Mouse (Mus musculus) ES-E14 (cell line): Measurements from ENCODE around the gene Lpgat1. TPM values are rescaled to one million over a fixed set of nuclear protein-coding genes. Genes with fewer than 3 reads are reported as not detected.

ENCODE experiments used
- DNase-seq: peaks from one replicate; pipeline ENCODE4 v3.0.0-alpha.2; 2013; ENCODE audit warnings: low read depth, low spot score
- H3K27ac ChIP-seq: 2 replicates; pipeline ENCODE4 v1.5.1; 2012; ENCODE audit warnings: low read depth, mild to moderate bottlenecking, low read length, moderate library complexity, mixed read lengths; ENCODE audit not compliant: poor library complexity, insufficient read depth, severe bottlenecking
- H3K36me3 ChIP-seq: 2 replicates; pipeline ENCODE4 v1.6.1; 2012; ENCODE audit warnings: mild to moderate bottlenecking, low read length, moderate library complexity, mixed read lengths; ENCODE audit not compliant: control insufficient read depth, poor library complexity, insufficient read depth, severe bottlenecking
- H3K4me1 ChIP-seq, 2 experiments: fragments of 150-350 bp in 1 of 2; sonication (generic) in 1 of 2; 2 replicates each; pipeline ENCODE4 v1.6.1; 2012; ENCODE audit warnings: low read length in 2 of 2, mild to moderate bottlenecking in 1 of 2, mixed read lengths in 1 of 2; ENCODE audit not compliant: control insufficient read depth in 2 of 2, insufficient read depth in 2 of 2, poor library complexity in 1 of 2
- H3K4me3 ChIP-seq, 2 experiments: fragments of 150-350 bp in 1 of 2; sonication (generic) in 1 of 2; 2 replicates each; pipeline ENCODE4 v1.5.1; 2012; ENCODE audit warnings: low read length in 2 of 2, low read depth in 1 of 2, mild to moderate bottlenecking in 1 of 2, mixed read lengths in 1 of 2; ENCODE audit not compliant: insufficient read depth in 1 of 2, poor library complexity in 1 of 2, severe bottlenecking in 1 of 2
- H3K9ac ChIP-seq: 2 replicates; pipeline ENCODE4 v1.6.1; 2012; ENCODE audit warnings: low read depth, mild to moderate bottlenecking, low read length, mixed read lengths; ENCODE audit not compliant: poor library complexity, insufficient read depth, severe bottlenecking
- H3K9me3 ChIP-seq: fragments of 150-350 bp; sonication (generic); 2 replicates; pipeline ENCODE4 v1.6.1; 2012; ENCODE audit warnings: low read depth, mild to moderate bottlenecking, low read length; ENCODE audit not compliant: control insufficient read depth, insufficient read depth
- CHD2 ChIP-seq: IDR thresholded peaks from 2 replicates; pipeline ENCODE4 v1.6.1; 2014; ENCODE audit warnings: mild to moderate bottlenecking, low read depth, low read length, inconsistent platforms
- HCFC1 ChIP-seq: IDR thresholded peaks from 2 replicates; pipeline ENCODE4 v1.6.1; 2012; ENCODE audit warnings: low read length, inconsistent platforms, borderline replicate concordance; ENCODE audit not compliant: insufficient read depth
- MAFK ChIP-seq: IDR thresholded peaks from 2 replicates; pipeline ENCODE4 v1.6.1; 2014; ENCODE audit warnings: mild to moderate bottlenecking, low read depth, low read length, inconsistent platforms; ENCODE audit not compliant: insufficient read depth
- ZC3H11A ChIP-seq: IDR thresholded peaks from 2 replicates; pipeline ENCODE4 v1.6.1; 2012; ENCODE audit warnings: low read depth, mild to moderate bottlenecking, inconsistent platforms, low read length, borderline replicate concordance
- ZNF384 ChIP-seq: IDR thresholded peaks from 2 replicates; pipeline ENCODE4 v1.6.1; 2012; ENCODE audit warnings: low read depth, low read length, inconsistent platforms
- in situ Hi-C, 2 experiments: fragments of 600-800 bp; cut with MboI; formaldehyde crosslinking; loops; one replicate each; pipeline ENCODE4 v1.15.1; 2025; ENCODE audit warnings: low sequenced_read_pairs in 2 of 2, inconsistent platforms in 1 of 2; ENCODE audit not compliant: unreplicated experiment in 2 of 2
- total RNA-seq: library from RNA; depleted of rRNA; stranded (reverse); fragments of 300-350 nt; gene quantifications from 2 replicates; pipeline ENCODE4 v1.2.3, GENCODE M21; 2012

Gene Lpgat1
- total RNA-seq, 1 experiment: 20.7 TPM

GRCm38 (mm10) chr1:191687531-191687930, 30.1 kb upstream of the Lpgat1 start:
- no peak for TF ChIP-seq MAFK
- no peak for TF ChIP-seq CHD2
- no peak for TF ChIP-seq HCFC1
- no peak for TF ChIP-seq ZC3H11A
- TF ChIP-seq ZNF384: no peak
- Histone ChIP-seq H3K36me3 (no peaks in the 10 kb centered on the region), H3K4me1 (no peaks in the 10 kb centered on the region), H3K9me3 (no peaks in the 10 kb centered on the region), H3K9ac (no peak overlapping the region), H3K4me3 (no peak overlapping the region), H3K27ac (no peak overlapping the region)
- DNase-seq: no peak
- in situ Hi-C loops: no loop called here

GRCm38 (mm10) chr1:191693231-191693630, 24.4 kb upstream of the Lpgat1 start:
- TF ChIP-seq HCFC1 (no peak), ZC3H11A (no peak), ZNF384 (no peak), MAFK (no peak), CHD2 (no peak)
- in situ Hi-C loops: no loop called here
- Histone ChIP-seq H3K36me3 (no peaks in the 10 kb centered on the region), H3K4me1 (peaks cover 0 to 2% of the 10 kb centered on the region in 2 experiments; a peak in 1 of 4 replicates), H3K9me3 (no peaks in the 10 kb centered on the region), H3K4me3 (no peak overlapping the region), H3K9ac (no peak overlapping the region), H3K27ac (no peak overlapping the region)
- DNase-seq: no peak

- TF ChIP-seq ZC3H11A (no peak), ZNF384 (no peak), MAFK (no peak), CHD2 (no peak), HCFC1 (no peak)
- Histone ChIP-seq H3K9me3 (no peaks in the 10 kb centered on the region), H3K27ac (no peak overlapping the region), H3K4me1 (peaks cover 2 to 4% of the 10 kb centered on the region in 2 experiments; a peak in 1 of 4 replicates), H3K36me3 (no peaks in the 10 kb centered on the region), H3K4me3 (no peak overlapping the region), H3K9ac (no peak overlapping the region)
- in situ Hi-C loops: no loop called here
- DNase-seq: no peak
These were observed 19.3 kb upstream of the Lpgat1 start for GRCm38 (mm10) chr1:191698253-191698795.

- Histone ChIP-seq H3K27ac (no peak overlapping the region), H3K36me3 (no peaks in the 10 kb centered on the region), H3K4me1 (0 out of 4 replicates have a peak, but pooled peaks cover 0 to 2% of the 10 kb centered on the region in 2 experiments), H3K9ac (no peak overlapping the region), H3K4me3 (no peak overlapping the region), H3K9me3 (no peaks in the 10 kb centered on the region)
- no peak for DNase-seq
- in situ Hi-C loops: no loop called here
- TF ChIP-seq HCFC1: no peak
- no peak for TF ChIP-seq ZC3H11A
- no peak for TF ChIP-seq CHD2
- TF ChIP-seq MAFK: no peak
- TF ChIP-seq ZNF384: no peak
These were observed 13.1 kb upstream of the Lpgat1 start for GRCm38 (mm10) chr1:191704535-191704934.

- DNase-seq: no peak
- in situ Hi-C loops: no loop called here
These were observed 11.0 kb upstream of the Lpgat1 start for GRCm38 (mm10) chr1:191706541-191707078.

More at GRCm38 (mm10) chr1:191706541-191707078, 11.0 kb upstream of the Lpgat1 start:
- H3K36me3 ChIP-seq: no peaks in the 10 kb centered on the region
- no peak overlapping the region for H3K27ac ChIP-seq
- TF ChIP-seq MAFK (no peak), CHD2 (no peak), ZNF384 (no peak), ZC3H11A (no peak), HCFC1 (no peak)
- H3K4me3 ChIP-seq: no peak overlapping the region
- no peaks in the 10 kb centered on the region for H3K9me3 ChIP-seq
- 0 out of 4 replicates have a peak, but pooled peaks cover 0 to 2% of the 10 kb centered on the region in 2 experiments for H3K4me1 ChIP-seq
- H3K9ac ChIP-seq: no peak overlapping the region
